Mouse (Mus musculus) layer of hippocampus, adult 9-10 months (tissue): ENCODE data around the gene Poln.

Experiments
- DNase-seq: peaks from one replicate; pipeline ENCODE4 v3.0.0; 2022; ENCODE audit warnings: low spot score

The Poln gene

GRCm38 (mm10) chr5:34097333-34097732, 71.9 kb downstream of the Poln start:
- peak; percentile 81 for DNase-seq

GRCm38 (mm10) chr5:34093021-34093420, 76.2 kb downstream of the Poln start:
- DNase-seq, result no peak

DNA sequence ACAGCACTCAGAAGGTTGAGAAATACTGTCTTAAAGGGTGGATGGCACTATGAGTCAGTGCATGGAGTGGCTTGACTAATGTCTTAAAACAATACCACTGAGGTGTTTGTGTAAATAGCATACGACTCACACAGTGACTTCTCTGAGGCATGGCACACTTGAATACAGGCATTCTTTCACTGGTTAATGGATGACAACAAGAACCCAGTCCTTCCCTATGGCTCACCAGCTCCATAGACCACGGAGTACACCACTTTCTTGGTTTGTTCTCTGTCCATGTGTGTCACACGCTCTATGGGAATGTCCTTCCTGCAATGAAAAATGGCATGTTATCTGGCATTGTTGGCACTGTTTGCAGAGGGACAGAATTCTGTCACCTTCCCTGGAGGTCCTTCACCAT, 136.7 kb downstream of the Poln start:
- no peak for DNase-seq

- DNase-seq, result no peak
These were observed 138.2 kb downstream of the Poln start for GRCm38 (mm10) chr5:34031022-34031421.

DNA sequence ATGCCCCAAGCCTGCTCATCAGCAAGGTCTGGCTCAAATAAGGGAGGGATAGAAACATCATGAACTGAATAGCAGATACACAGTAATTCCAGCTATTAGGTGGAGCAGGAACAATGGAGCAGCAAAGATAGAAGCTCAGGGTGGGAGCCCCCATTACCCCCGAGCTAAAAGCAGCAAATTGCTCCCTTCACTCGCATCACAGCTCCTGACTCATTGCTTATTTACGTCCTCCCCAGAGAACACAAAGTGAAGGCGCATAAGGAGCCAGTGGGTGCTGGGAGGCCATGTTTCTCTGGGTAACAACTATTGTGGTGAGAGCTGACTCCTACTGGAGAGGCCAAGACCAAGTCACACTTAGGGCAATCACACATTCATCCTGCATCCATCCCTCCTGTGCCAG, 139.1 kb downstream of the Poln start:
- no peak for DNase-seq

- DNase-seq, result no peak
These were observed 150.3 kb downstream of the Poln start for GRCm38 (mm10) chr5:34018968-34019367.

DNA sequence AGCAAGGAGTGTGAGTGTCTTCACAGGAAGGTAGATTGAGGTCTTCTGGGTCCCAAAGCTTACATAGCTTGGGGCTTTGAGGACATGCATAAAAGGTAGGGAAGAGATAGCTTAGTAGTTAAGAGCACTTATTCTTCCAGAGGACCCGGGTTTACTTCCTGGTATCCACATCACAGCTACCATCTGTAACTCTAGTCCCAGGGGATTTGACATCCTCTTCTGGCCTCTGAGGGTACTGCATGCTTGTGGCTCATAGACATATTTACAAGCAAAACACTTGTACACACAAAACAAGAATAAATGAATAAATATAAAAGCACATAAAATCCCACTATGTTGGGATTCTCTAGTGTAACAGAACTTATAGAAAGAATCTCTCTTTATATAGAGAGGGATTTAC, 154.6 kb downstream of the Poln start:
- no peak for DNase-seq

DNA sequence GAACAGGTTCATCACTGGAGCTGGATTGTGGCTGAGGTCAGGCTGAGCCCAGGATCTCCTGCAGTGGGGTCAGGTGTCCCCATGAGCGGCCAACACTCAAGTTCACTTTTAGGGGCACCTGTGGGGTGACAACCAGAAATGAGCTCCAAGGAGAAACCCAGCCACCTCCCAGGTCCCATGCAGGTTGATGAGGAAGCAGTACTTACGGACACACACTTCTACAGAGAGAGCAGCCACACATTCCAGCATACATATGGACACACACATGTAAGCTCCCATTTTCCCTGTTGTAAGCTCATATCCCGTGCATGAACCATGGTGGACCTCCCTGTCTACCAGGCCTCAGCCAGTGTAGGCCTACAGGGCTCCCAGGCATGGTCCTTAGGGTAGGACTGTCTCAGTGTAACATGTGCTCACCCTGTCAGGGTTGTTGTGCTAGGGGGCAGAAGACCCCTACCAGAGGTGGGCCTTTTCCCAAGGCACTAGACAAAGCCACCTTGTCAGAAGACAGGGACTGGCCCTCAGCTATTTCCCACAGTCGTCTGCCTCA, 161.8 kb downstream of the Poln start:
- no peak for DNase-seq

DNA sequence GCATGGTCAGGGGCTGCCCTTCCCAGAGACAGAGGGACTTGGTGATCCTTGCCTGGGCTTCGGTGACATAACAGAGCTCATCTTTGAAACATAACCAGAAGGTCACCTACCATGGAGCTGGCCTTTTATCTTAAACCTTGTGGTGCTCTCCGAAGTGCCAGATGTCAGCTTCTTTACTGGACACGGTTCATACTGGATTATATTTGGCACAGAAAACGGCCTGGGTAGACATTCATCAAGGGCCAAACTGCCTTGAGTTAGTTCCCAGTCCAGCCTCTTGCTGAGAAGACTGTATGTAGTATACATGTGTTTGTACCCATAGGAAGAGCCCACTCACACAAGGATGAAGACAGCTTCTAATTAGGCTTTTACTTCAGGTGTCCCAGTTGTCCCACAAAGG, 162.4 kb downstream of the Poln start:
- no peak for DNase-seq

- no peak for DNase-seq
These were observed 164.6 kb downstream of the Poln start for GRCm38 (mm10) chr5:34004618-34005017.

GRCm38 (mm10) chr5:34002636-34003035, 166.6 kb downstream of the Poln start:
- no peak for DNase-seq

DNA sequence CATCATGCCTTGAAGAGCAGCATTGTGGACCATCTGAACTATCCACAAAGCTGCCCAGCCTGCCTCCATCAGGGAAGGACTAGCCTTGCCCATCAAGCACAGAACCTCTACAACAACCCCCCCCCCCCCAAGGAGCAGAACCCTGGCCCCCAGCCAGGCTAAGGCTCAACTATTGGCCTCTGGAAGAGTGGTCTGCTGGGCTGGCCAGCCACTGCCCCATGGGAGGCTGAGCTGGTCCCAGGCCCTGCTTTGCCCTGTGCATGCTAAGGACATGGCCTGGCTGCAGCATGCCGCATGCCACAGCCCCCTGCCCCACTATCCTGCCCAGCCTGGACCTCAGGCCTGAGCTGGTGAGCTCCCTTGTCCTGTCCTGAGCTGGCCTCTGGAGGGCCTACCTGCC, 167.8 kb downstream of the Poln start:
- no peak for DNase-seq

GRCm38 (mm10) chr5:34000809-34001208, 168.4 kb downstream of the Poln start:
- no peak for DNase-seq

DNA sequence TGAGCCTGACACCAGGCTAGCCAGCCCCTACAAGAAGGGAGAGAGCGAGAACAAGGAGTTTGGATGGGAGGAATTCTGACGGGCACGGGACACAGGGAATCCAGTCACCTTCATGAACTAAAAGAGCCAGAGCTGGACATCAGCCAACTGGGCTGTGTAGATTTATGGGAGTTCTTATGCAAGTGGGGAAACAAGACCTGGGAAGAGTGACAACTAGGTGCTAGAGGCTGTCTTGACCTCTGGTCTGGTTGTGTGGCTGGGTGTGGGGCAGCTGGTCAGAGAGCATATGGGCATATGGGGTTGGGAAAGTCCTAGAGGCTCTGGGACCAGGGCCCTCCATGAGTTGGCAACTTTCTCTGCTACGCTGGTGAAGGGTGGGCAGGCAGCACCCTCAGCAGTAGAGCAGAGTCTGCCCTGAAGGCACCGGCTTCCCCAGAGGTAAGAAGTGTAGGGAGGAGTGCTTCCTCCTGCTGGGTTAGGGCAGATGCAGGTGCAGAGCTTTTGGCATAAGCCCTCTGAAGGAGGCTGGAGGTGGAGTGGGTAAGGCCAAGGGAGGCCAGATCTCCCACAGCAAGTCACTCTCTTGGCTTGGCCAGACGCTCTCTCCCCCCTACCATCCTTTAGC, 169.7 kb downstream of the Poln start:
- DNase-seq, result no peak

- DNase-seq, result no peak
These were observed 170.8 kb downstream of the Poln start for GRCm38 (mm10) chr5:33998505-33998877.

- no peak for DNase-seq
These were observed 171.3 kb downstream of the Poln start for GRCm38 (mm10) chr5:33997829-33998504.

- DNase-seq, result no peak
These were observed 172.1 kb downstream of the Poln start for GRCm38 (mm10) chr5:33997051-33997741.

GRCm38 (mm10) chr5:33996694-33997045, 172.6 kb downstream of the Poln start:
- no peak for DNase-seq

DNA sequence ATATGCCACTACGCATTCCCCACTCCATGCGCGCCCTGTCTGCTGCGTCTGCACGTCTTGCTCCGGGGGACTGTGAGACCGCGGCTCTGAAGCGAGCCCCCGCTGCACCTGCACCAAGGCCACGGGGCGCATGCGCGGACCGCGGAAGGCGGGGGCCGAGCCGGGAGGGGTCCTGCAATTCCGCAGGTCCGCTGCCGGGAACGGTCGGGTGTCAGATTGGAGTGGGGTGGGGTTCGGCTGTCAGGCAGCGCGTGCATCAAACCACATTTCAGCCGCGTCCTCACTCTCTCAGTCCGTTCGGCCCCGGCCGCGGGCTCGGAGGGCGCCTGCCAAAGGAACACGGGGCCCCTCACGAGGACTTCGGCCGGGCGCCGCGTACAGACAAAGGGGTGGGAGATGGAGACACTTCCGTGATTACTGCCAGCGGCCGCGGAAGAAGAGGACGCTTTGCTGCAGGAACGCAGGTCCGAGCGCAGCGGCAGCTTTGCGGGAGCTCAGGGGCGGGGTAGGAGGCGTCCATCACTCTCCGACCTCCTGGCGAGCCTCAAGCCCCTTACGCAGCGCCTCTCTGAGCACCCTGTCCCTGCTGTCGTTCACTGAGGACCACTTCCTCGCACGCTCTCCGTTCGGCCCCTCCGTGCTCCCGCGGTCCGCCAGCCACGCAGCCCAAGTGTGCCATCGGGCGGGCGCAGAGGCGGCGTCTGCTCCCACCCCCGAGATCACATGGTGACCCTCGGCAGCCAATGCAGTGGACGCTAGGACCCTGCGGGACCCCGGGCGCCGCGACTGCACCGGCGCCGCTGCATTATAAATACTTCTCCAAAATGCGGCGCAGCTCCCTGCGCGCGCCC, 173.2 kb downstream of the Poln start, which contains the start of gene Nat8l:
Gene Nat8l, plus strand, starts transcription at position 142 of the 851 bp plus-strand sequence.
- DNase-seq, result no peak

- no peak for DNase-seq
These were observed 174.3 kb downstream of the Poln start for GRCm38 (mm10) chr5:33994671-33995625.
